Mouse (Mus musculus): ENCODE measurements around the gene Eps8l2.

The Eps8l2 gene

DNA sequence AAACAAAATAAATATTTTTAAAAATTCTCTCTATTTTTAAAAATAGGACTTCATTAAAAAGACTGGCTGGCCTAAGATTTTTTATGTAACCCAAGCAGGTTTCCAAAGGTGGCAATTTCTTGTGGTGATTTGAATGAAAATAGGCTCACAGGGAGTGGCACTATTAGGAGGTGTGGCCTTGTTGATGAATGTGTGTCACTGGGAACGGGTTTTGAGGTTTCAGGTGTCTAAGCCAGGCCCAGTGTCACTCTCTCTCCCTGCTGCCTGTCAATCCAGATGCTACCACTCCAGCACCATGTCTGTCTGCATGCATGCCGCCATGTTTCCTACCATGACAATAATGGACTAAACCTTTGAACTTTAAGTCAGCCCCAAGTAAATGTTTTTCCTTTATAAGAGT lies 19.2 kb upstream of the Eps8l2 start:
- POLR2A ChIA-PET: interaction anchor here in 1 of 4 experiments (0.7 to 1.0 kb wide), 2 partner anchors 15 to 39 kb away, joined by 3 read pairs; no protein-coding TSS in a partner anchor

DNA sequence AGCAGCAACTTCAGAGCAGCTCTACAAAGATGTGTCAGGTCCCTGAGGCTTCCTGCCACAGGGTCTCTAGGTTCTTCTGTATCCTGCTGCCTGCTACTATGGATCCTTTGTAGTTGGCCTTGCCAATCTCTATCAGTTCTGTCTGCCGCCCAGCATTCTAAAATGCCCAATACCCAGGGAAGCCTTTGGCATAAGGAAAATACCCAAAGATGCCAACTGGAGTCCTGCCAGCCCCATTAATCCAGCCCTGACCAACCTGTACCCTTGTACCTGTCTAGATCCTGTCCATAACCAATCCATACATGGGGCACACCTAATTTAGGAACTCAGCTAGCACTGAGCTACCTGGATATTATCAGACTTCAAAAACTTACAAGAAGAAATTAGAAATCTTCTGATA lies 14.0 kb upstream of the Eps8l2 start:
- ChIA-PET POLR2A (interaction anchor here in 2 of 4 experiments (0.8 to 1.6 kb wide), 4 partner anchors 15 to 68 kb away, joined by 3 to 4 read pairs (median 4); partner anchors contain the start of gene Taldo1 (in 1 of the 2)), CTCF (no interaction called here)

More for the DNA sequence above, 19.2 kb upstream of the Eps8l2 start:
- CTCF ChIA-PET: no interaction called here

GRCm38 (mm10) chr7:141326546-141327446 lies 11.9 kb upstream of the Eps8l2 start:
- ChIA-PET POLR2A (interaction anchor here (0.6 to 7.7 kb wide), 44 partner anchors 8 to 423 kb away, joined by 3 to 110 read pairs (median 4); partner anchors contain the start of genes Eps8l2 (in 4 of the 4), Pgghg (in 1 of the 4), Phrf1 (in 1 of the 4) and Rassf7 (in 1 of the 4)), CTCF (interaction anchor here in 3 of 4 experiments (0.5 to 1.7 kb wide), 9 partner anchors 10 to 1627 kb away, joined by 3 to 20 read pairs (median 4); partner anchors contain the start of gene Eps8l2 (in 2 of the 3))

DNA sequence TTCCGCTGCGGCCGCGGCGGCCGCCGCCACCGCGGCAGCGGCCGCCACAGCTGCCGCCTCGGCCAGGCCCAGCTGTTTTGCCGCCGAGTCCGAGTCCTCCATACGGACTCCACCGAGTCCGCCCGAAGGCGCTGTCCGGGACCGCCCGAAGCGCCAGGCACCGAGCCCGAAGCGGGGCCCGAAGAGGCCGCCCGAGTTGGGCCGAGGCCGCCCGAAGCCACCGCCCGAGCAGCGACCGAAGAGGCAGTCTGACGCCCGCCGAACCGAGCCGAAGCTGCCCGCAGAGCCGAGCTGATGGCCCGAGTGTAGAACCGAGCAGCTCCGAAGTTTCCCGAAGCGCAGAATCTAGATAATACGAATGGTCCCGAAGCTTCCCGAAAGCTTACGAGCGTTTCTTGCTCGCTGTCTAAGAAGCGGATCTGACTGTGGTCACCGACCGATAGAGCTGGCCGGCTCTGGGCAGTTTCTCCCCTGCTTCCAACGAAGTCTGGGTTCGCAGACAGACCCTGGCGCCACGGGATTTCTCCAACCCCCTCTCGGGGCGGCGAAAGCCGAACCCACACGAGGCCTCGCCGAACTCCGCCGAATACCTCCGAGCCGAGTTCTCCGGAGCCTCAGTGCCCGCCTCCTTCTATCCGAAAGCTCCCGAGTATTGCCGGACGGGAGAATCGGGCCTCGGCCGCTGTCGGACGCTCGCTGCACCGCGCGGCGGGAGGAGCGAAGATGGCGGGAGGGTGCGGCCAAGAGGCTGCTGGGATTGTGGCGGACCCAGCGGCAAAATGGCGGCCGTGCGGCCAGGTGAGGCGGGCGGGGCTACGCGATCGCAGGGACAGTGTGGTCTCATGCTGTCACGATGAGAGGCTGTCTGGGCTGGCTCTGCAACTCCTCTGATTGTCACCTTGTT lies 11.0 kb upstream of the Eps8l2 start, which contains the start of the genes Deaf1 and Tmem80:
Deaf1 (minus strand) TSS at position 222 of the 904 bp plus-strand sequence.
Tmem80 (plus strand) TSS at position 271 of the 904 bp plus-strand sequence.
- POLR2A ChIA-PET: interaction anchor here (0.5 to 7.7 kb wide), 53 partner anchors 12 to 608 kb away, joined by 3 to 110 read pairs (median 4); partner anchors contain the start of genes Eps8l2 (in 3 of the 4), Rassf7 (in 2 of the 4), Taldo1 (in 2 of the 4) and Pgghg (in 1 of the 4)
- CTCF ChIA-PET: interaction anchor here in 3 of 4 experiments (0.6 to 1.7 kb wide), 9 partner anchors 11 to 150 kb away, joined by 3 to 10 read pairs (median 4); partner anchors contain the start of gene Eps8l2 (in 2 of the 3)

GRCm38 (mm10) chr7:141328373-141328990 lies 10.2 kb upstream of the Eps8l2 start:
- ChIA-PET POLR2A (interaction anchor here (0.6 to 7.7 kb wide), 44 partner anchors 11 to 356 kb away, joined by 3 to 110 read pairs (median 4); partner anchors contain the start of genes Eps8l2 (in 3 of the 4), Taldo1 (in 3 of the 4), Rassf7 (in 2 of the 4) and Phrf1 (in 1 of the 4)), CTCF (interaction anchor here in 3 of 4 experiments (0.5 to 1.7 kb wide), 9 partner anchors 10 to 75 kb away, joined by 3 to 10 read pairs (median 3); partner anchors contain the start of gene Eps8l2 (in 1 of the 3))

- CTCF ChIA-PET: interaction anchor here in 3 of 4 experiments (0.6 to 1.8 kb wide), 4 partner anchors 8 to 218 kb away, joined by 3 to 5 read pairs (median 4); partner anchors contain the start of gene Eps8l2 (in 1 of the 3)
- POLR2A ChIA-PET: interaction anchor here in 2 of 4 experiments (1.2 to 7.7 kb wide), 3 partner anchors 9 to 115 kb away, joined by 4 to 110 read pairs (median 12); partner anchors contain the start of genes Eps8l2 (in 1 of the 2) and Rassf7 (in 1 of the 2)
Measured at GRCm38 (mm10) chr7:141330706-141331105, 8.0 kb upstream of the Eps8l2 start.

DNA sequence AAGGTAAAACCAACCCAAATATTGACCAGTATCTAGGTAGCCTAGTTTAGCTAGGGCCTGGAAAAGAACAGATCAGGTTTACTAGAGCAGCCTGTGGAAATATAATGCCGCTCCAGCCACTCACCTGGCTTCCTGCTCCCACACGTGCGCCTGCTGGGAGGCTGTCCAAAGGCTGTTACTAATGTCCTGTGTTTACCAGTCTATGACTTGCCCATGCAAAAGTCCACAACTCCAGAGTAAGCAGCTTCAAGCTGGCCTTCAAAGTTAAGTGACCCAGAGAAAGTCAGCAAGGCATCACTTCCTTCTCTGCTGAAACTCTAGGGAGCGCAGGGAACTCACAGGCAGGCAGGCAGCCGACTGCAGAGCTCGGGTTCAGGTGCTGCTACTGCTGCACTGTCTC lies 6.7 kb upstream of the Eps8l2 start:
- ChIA-PET POLR2A (interaction anchor here (0.5 to 7.7 kb wide), 11 partner anchors 8 to 158 kb away, joined by 3 to 110 read pairs (median 3); partner anchors contain the start of genes Eps8l2 (in 1 of the 4), Rassf7 (in 1 of the 4) and Sct (in 1 of the 4)), CTCF (interaction anchor here in 1 of 4 experiments (0.7 to 2.2 kb wide), 3 partner anchors 9 to 127 kb away, joined by 3 to 5 read pairs (median 3); no protein-coding TSS in a partner anchor)

GRCm38 (mm10) chr7:141335044-141335579 lies 3.6 kb upstream of the Eps8l2 start:
- ChIA-PET CTCF (interaction anchor here in 1 of 4 experiments (0.5 kb wide), 1 partner anchor 14 kb away, joined by 3 read pairs; no protein-coding TSS in a partner anchor), POLR2A (interaction anchor here in 1 of 4 experiments (0.7 to 0.9 kb wide), 3 partner anchors 9 to 25 kb away, joined by 3 read pairs; no protein-coding TSS in a partner anchor)

GRCm38 (mm10) chr7:141335682-141336081 lies 3.0 kb upstream of the Eps8l2 start:
- CTCF ChIA-PET: interaction anchor here in 1 of 4 experiments (0.6 kb wide), 1 partner anchor 42 kb away, joined by 3 read pairs; no protein-coding TSS in a partner anchor
- POLR2A ChIA-PET: interaction anchor here in 1 of 4 experiments (8.0 kb wide), 1 partner anchor 7 kb away, joined by 110 read pairs; the partner anchor contains the start of genes Deaf1 and Tmem80

DNA sequence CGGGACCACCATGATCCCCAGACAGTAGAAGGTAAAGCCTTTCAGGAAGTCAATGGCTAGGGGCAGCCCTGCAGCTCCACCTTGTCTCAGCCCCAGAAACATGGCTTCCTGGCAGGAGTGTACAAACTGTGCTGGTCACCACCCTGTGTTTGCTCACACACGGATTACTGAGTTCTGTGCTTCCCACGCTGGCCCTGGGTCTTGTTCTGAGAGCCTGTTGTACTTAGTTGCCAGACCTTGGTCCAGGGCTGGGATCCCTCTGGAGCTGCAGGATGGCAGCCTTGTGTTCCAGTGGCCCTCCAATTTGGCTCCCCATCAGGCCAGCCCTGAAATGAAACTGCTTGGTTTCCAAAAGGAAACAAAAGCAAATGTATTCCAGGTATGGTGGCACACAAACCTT lies 2.4 kb upstream of the Eps8l2 start:
- POLR2A ChIA-PET: interaction anchor here in 1 of 4 experiments (1.7 to 8.0 kb wide), 2 partner anchors 7 to 140 kb away, joined by 4 to 110 read pairs; partner anchors contain the start of genes Deaf1 and Tmem80
- CTCF ChIA-PET: interaction anchor here in 1 of 4 experiments (0.6 kb wide), 1 partner anchor 41 kb away, joined by 3 read pairs; no protein-coding TSS in a partner anchor

DNA sequence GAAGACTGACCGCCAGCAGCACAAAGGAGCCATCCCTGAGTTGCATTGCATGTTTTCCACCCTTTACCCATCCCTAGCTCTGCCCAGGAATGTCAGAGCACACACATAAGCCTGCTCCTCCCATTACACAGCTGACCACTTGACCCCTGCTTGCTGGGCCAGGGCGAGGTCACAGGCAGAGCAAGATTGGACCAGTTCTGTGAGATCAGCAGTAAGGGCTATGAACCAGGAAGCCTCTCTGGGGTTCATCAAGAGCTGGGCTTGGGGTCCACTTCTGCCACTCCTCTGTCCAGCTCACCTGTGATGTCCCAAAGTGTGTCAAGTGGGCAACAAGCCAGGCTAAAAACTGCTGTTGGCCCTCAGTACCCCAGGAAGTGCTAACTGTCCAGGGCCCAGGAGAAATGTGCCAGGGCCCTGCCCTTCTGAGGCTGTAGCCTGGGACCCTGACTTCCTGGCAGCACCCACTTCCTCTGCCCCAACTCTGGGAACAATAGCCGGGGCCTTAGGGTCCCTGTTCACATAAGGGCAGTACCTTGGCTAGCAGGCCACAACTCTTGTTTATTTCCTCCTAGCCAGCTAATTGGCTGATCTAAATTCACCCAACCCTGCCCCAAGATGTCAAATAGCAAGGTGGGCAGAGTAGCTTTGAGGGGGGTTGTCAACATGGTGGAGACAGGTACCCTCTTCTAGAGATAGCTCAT lies 814 bp upstream of the Eps8l2 start:
- POLR2A ChIA-PET: interaction anchor here (0.6 to 8.0 kb wide), 38 partner anchors 9 to 490 kb away, joined by 3 to 110 read pairs (median 6); partner anchors contain the start of genes Deaf1 (in 3 of the 4), Tmem80 (in 3 of the 4), Rassf7 (in 2 of the 4) and Rplp2 (in 2 of the 4)

DNA sequence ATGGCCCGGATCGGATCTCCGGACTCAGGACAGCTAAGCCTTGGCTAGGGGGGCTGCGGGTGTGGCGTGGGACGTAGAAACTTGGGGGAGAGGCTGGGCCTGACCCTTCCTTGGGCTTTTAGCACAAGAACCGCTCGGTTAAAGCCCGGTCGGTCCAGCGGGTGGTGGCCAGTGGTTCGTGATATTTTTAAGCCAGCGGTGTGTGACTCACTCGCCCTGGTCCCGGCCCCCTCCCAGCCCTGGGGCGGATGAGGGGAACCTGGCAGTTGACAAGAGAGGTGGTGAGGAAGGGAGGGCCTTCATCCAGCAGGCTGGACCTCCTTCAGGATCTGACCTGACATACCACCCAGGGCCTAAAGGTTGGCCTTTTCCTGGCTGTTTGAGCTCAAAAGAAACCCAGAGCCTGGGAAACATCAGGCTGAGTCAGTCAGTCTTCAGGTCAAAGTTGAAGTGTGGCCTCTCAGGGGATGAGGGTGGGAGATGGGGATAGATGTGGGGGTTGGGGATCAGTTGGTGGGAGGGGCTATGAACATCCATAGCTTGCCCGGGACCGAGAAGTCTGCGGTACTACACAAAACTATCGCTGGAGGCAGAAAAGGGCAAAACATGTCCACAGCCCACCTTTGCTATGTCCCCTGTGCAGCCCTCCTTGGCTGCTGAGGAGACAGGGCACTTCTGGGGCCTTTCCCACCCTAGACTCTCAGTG lies 688 bp downstream of the Eps8l2 start:
- ChIA-PET CTCF (interaction anchor here (0.5 to 4.1 kb wide), 31 partner anchors 9 to 1180 kb away, joined by 3 to 30 read pairs (median 4); partner anchors contain the start of genes Deaf1 (in 2 of the 4), Cend1 (in 1 of the 4), Gatd1 (in 1 of the 4) and Phrf1 (in 1 of the 4)), POLR2A (interaction anchor here (0.6 to 8.0 kb wide), 68 partner anchors 8 to 498 kb away, joined by 3 to 110 read pairs (median 4); partner anchors contain the start of genes Deaf1 (in 3 of the 4), Tmem80 (in 3 of the 4), Phrf1 (in 2 of the 4) and Polr2l (in 2 of the 4))

More for the DNA sequence above, 814 bp upstream of the Eps8l2 start:
- CTCF ChIA-PET: interaction anchor here (0.6 to 4.1 kb wide), 16 partner anchors 8 to 1995 kb away, joined by 3 to 30 read pairs (median 4); partner anchors contain the start of genes Deaf1 (in 1 of the 4), Phrf1 (in 1 of the 4) and Sct (in 1 of the 4)

DNA sequence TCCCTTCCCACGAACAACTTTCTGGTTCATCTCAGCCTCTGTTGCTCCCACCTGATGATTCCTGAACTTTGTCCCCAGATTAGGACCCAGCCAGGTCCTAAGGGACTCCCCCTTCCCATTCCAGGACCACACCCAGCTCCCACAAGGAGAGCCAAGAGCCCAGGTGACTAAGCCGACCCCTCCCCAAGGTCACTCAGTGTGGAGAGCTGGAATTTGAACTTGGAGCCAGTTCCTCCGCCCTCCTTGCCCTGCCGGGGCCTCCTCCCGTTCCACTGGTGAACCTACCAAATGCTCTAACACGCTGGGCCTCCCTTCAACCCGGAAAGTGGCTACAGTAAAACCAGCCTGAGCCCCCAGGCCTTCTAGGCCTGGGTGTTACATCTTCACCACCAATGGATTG lies 1.3 kb downstream of the Eps8l2 start:
- ChIA-PET POLR2A (interaction anchor here (0.8 to 8.0 kb wide), 54 partner anchors 8 to 499 kb away, joined by 3 to 110 read pairs (median 5); partner anchors contain the start of genes Deaf1 (in 3 of the 4), Tmem80 (in 3 of the 4), Phrf1 (in 1 of the 4) and Pnpla2 (in 1 of the 4)), CTCF (interaction anchor here (0.5 to 4.1 kb wide), 12 partner anchors 8 to 125 kb away, joined by 3 to 30 read pairs (median 4); partner anchors contain the start of genes Gatd1 (in 1 of the 4) and Rassf7 (in 1 of the 4))

- CTCF ChIA-PET: interaction anchor here in 3 of 4 experiments (0.6 to 4.1 kb wide), 9 partner anchors 8 to 68 kb away, joined by 3 to 30 read pairs (median 4); partner anchors contain the start of genes Deaf1 (in 1 of the 3) and Tmem80 (in 1 of the 3)
- POLR2A ChIA-PET: interaction anchor here (0.5 to 8.0 kb wide), 55 partner anchors 9 to 581 kb away, joined by 3 to 110 read pairs (median 5); partner anchors contain the start of genes Deaf1 (in 3 of the 4), Tmem80 (in 3 of the 4), Taldo1 (in 2 of the 4) and Cend1 (in 1 of the 4)
Measured at GRCm38 (mm10) chr7:141340476-141340875, 1.8 kb downstream of the Eps8l2 start.
